Mouse (Mus musculus) mouse embryonic stem cell (cell line): ENCODE data around the gene Hlcs.

Experiments
- in situ Hi-C, 2 experiments: fragments of 300-500 bp; cut with MboI; formaldehyde crosslinking; loops; 1 replicate in 1 of 2; 3 replicates in 1 of 2; pipeline ENCODE4 v1.14.3; 2019 to 2020; ENCODE audit warnings: low sequenced_read_pairs in 2 of 2, low pct_unique_long_range_greater_than_20kb in 1 of 2, mixed read lengths in 1 of 2; ENCODE audit not compliant: unreplicated experiment in 1 of 2

Gene Hlcs

GRCm38 (mm10) chr16:94150125-94151103 is 163.0 kb downstream of the Hlcs start:
- in situ Hi-C loops = no loop called here

DNA sequence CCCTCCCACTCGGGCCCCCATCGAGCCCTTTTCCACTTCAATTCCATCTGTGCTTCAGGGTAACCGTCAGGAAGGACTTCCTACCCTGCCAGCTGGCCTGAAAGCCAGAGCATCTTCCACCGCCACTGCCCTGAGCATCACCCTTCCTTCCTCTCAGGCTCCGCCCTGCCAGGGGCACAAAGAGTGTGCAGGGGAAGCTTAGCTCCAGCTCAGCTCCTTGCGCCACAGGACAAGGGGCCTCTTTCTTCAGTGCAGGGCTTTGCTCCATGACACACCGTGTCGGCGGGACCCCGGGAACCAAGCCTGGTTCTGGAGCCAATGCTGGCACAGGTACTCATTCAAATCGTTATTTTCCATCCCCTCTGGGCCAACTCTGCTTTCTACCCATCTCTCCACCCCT is 165.2 kb downstream of the Hlcs start:
- in situ Hi-C loops = no loop called here

DNA sequence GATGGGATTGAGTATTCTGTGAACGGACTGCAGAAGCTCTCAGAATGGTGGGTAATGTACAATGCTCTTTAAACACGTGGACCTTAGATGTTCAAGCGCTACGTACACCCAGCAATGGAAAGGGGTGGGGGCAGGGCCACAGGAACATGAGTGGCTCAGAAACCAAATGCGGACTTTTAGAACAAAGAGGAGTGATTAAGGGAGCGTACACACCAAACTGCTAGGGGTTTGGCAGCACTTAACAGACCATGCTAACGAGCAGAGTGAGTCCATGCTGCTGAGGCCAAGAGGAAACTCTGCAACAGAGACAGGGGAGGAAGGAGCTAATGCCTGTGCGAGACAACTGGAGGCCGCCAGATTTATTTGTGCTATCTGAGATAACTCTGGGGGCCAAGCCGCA is 170.0 kb downstream of the Hlcs start:
- in situ Hi-C loops = no loop called here

GRCm38 (mm10) chr16:94140746-94141145 is 172.6 kb downstream of the Hlcs start:
- in situ Hi-C loops = no loop called here

DNA sequence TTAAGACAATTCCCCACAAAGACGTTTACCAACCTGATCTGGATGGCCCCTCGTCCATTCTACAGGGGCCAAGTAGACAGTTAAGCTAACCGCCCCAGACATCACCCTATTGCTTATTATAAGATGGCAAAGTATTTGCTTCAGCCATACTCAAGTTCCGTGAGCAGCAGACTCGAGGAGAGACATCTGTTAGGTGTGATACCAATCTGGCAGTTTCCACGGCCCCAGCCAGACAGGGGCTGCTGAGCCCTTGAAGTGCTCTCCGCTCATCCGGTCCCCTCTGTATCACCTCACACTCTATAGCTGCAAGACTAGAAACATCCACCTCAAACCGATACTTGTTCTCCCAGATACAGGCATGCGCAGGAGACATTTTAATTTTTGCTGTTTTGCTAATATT is 179.2 kb downstream of the Hlcs start:
- in situ Hi-C loops = no loop called here

- in situ Hi-C loops = no loop called here
These were observed 185.0 kb downstream of the Hlcs start for GRCm38 (mm10) chr16:94128236-94128835.

- in situ Hi-C loops = no loop called here
These were observed 187.2 kb downstream of the Hlcs start for GRCm38 (mm10) chr16:94126200-94126599.

- in situ Hi-C loops = no loop called here
These were observed 188.0 kb downstream of the Hlcs start for GRCm38 (mm10) chr16:94125172-94125981.

DNA sequence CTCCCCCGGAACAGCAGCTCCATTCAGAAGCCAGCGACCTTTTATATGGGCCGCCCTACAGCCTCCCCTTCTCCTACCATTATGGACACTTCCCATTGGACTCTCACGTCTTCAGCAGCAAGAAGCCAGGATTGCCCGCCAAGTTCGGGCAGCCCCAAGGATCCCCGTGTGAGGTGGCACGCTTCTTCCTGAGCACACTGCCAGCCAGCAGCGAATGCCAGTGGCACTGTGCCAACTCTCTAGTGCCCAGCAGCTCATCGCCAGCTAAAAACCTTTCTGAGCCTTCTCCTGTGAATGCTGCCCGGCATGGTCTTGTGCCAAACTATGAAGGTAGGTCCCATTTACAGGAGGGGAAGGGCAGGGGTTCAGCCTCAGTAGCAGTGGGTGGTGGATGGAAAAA is 190.1 kb downstream of the Hlcs start:
- in situ Hi-C loops = no loop called here

GRCm38 (mm10) chr16:94122347-94122746 is 191.0 kb downstream of the Hlcs start:
- in situ Hi-C loops = no loop called here

GRCm38 (mm10) chr16:94118394-94118793 is 195.0 kb downstream of the Hlcs start:
- in situ Hi-C loops = no loop called here

DNA sequence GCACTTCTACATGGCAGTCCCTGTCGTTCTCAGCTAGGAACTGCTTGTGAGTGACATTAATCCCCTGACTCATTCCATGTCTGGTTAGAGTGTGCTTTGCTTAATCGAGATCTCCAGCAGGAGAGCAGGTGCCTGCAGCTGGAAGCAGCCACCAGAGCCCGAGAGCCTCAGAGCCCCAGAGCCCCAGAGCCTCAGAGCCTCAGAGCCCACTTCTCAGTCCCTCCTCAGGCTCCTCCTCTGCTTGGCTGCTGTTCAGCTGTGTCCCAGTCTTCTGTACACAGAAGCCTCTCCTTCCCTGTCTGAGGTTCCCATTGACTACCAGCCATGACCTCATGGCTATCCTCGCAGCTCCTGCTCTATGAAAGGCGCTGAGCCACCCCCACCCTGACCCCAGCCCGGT is 196.0 kb downstream of the Hlcs start:
- in situ Hi-C loops = no loop called here

GRCm38 (mm10) chr16:94114693-94115092 is 198.7 kb downstream of the Hlcs start:
- in situ Hi-C loops = no loop called here

GRCm38 (mm10) chr16:94113160-94113559 is 200.2 kb downstream of the Hlcs start:
- in situ Hi-C loops = no loop called here

GRCm38 (mm10) chr16:94097724-94098455 is 215.5 kb downstream of the Hlcs start:
- in situ Hi-C loops = loop anchor here in 1 of 2 experiments (25.0 kb wide), 1 partner anchor 164 kb away; no protein-coding TSS in a partner anchor

DNA sequence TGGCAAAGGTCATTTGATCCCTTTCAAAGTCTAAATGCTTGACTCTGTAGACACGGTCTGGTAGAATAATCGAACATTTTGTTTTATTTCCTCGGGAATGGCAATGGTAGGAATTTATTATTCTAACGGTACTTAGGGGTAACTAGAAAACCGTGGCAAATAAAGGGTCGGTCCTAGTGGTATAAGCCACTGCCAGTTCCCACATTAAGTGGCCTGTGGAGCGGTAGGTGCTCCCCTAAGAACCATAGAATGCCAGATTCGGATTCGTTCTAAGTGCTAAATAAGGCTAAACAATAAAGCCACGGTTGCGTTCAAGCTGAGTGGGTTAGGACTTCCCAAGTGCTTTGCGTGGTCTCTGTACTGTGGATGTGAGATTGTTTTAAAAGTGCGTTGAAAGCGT is 216.9 kb downstream of the Hlcs start:
- in situ Hi-C loops = loop anchor here in 1 of 2 experiments (25.0 kb wide), 1 partner anchor 166 kb away; no protein-coding TSS in a partner anchor

DNA sequence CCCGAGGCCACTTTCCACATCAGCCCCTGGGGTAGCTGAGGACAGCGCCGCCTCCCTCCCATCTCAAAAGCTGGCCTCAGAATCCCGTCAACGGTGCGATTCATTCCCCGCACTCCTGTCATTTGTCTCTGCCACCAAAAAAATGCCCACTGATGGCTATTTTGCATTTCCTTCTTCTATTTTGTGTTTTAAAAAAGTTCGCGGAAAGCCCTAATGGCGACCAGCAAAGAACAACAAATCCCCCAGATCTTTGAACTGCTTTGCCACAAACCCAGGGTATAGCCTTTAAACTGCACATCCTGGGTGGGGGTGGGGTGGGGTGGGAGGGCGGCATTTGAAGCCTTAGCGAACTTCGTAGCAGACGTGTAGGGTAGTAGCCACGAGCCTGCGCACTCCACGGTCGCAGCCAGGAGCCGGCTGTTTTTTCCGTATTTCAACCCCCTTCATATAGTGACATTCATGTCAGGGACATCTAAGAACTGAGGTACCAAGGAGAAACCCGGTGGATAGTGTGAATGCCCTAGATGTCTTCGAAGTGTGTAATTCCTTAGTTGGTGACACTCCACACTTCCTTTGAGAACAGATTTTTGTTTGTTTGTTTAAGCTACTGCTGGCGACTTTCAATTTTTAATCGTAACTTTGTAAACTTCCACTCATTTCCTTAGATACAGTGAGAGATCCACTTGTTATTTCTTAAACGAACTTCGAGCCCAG is 218.1 kb downstream of the Hlcs start:
- in situ Hi-C loops = loop anchor here in 1 of 2 experiments (25.0 kb wide), 1 partner anchor 167 kb away; no protein-coding TSS in a partner anchor
